Mouse (Mus musculus) heart, adult 18-20 months (tissue): ENCODE measurements at regions not wholly inside any gene's neighbourhood (a gene's known extent, or its start where the extent isn't known, plus 50 kb on each side); places are given as distances from the start of the nearest gene placed in this dataset.

ENCODE experiments used
- DNase-seq, 2 experiments: peaks; one replicate each; pipeline ENCODE4 v3.0.0; 2021 to 2022; ENCODE audit warnings: mixed read lengths in 1 of 2

DNA sequence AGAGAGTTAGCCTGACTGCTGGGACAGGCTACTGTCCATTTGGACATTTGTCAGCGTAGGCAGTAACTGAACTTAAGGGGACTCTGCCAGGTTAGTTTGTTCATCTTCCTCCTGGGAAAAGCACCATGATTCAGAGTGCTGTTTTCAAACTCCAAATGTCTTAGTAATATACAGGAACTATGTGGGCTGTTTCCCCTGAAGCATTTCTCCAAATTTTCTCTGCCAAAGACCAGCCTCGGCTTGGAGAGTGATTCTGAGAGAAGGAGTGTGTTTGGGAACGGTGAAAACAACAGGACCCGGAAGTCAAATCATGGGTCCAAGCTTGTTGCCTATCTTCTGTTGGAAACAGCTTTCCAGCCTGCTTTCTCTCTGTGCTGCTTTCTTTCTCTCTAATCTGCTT, 52.1 kb downstream of the Rprm start:
- peak; percentile 19 to 27 for DNase-seq

DNA sequence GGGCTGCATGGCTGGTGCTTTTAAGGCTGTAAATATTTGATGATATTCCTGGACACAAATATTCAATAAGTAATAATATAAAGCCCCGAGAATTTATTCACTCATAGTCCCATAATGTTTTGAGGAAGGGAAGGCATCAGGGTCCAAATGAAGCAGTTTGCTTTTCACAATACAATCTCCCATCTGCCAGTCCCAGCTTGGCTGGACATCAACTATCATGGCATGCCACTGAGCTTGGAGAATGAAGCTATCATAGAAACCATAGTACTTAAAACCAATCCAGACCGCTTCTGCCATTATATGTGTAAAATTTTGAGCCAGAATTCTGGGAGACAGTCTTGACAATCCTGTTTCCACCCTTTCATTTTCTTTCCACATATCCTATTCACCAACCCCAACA, 56.5 kb downstream of the Rprm start:
- DNase-seq, result no peak

DNA sequence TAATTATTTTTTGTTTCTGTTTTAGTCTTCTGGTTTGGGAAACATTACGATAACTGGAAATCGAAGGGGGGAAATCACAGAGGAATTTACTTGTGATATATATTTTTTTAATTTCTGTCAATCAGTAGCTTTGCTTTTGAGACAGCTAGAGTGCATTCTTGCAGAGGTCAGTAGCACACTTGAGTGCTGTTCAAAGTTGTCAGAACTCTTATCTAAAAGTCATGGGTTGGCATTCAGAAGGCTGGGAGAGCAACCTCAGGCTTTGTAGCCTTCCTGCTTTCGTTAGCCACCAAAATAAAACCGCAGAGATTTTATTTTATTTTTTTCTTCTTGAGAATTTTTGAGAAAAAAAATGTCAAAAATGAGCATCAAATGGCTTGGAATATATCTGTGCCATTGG, 62.6 kb downstream of the Rprm start:
- DNase-seq, result no peak

DNA sequence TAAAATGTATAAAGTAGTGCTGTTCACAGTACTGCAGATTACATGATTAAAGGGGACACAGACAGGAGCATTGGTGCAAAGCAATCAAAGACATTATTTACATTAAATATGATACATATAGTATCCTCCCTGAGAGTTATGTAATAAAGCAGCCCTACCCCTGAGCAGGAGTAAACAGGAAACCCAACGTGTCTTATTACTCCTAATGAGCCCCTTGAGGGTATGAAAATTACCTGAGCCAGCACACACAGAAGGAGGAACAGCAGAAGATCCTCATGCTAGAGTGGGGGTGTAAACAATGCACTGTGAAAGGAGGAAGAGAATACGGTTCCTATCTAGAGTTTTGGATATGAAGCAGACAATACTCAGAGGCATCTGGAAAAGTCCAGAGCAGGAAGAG, 95.2 kb downstream of the Rprm start:
- DNase-seq, result no peak

DNA sequence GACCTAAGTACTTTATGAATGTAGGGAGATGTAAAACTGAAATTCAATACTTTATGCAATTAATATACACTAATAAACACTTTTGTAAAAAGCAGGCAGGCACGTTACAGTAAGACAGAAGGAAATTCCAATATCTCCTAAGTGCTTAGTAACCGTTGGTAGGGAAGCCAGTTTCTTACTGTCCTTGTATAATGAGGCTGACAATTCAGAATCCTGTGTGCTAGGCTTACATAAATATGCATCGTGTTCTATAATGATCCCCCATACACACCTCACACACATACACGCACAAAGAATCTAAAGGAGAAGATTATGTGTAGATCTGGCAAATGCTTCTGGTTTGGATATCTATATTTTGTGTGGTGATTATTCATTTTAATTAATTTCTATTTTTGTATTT, 109.6 kb downstream of the Rprm start:
- no peak for DNase-seq

DNA sequence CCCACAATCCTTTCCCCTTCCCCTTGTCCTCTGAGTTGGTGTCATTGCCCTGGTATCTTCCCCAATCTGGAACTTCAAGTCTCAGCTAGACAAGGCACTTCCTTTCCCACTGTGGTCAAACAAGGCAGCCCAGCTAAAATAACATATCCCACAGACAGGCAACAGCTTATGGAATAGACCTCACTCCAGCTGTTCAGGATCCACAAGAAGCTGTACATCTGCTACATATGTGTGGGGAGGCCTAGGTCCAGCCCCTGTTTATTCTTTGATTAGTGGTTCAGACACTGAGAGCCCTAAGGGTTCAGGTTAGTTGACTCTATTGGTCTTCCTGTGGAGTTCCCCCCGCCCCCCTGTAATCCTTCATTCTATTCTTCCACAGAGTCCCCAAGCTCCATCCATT, 124.9 kb downstream of the Rprm start:
- DNase-seq, result no peak

DNA sequence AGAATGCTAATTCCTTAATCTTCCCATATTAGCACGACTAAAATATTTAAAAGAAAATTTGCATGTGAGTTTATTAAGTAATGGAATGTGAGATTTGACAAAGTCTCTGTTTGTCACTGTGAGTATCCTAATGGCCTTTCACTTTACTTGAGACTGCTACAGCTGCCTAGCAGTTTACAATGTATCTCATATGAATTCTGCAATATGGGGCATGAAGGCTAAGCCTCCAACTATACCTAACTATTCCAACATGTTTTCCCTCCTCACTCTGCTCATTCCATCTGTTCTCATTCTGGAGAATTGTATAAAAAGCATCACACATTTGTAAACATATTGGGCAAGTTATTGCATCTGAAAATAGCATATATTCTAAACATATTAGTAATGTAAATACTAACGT, 137.1 kb downstream of the Rprm start:
- DNase-seq, result no peak

DNA sequence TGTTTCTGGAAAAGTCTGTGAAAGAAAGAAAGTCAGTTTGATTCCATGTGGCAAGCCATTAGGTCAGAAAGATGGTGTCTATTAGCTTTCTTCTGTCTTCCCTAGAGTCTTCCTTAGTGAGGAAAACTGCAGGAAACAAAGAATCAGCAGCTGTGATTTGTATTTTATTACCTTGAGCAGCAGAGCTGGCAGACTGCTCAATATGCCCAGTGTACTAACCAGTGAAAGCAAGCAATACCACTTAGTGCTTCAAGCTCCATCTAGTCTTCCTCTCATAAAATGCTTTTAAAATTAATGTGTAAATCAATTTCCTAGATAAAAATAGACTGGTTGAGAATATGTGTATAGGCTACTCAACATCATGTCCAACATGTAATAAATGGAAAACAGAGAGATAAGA, 137.8 kb downstream of the Rprm start:
- no peak for DNase-seq

DNA sequence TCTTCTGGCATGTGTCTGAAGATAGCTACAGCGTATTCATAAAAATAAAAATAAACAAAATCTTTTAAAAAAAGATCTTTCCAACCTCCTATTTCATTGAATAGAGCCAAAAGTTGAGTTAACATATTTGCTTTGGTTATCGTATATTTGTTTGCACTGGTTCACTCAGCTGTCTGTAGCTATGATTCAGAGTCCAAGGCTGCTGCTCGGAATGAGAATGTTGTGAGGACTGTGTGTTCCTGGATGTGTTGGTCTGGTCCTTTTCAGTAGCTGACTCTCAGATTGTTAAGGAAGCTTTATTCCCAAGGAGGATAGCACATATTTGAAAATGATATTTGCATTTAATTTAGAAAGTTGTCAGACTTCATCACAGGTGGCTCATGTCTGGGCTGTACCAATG, 173.5 kb downstream of the Rprm start:
- no peak for DNase-seq
